Mouse (Mus musculus): ENCODE measurements around the gene Xrcc5.

- TF ChIP-seq POLR2A (IDR thresholded peaks at IDR 0.05; ENCODE audit: low read depth, low read length), result no peak
- TF ChIP-seq CTCF (IDR thresholded peaks at IDR 0.05; ENCODE audit: borderline replicate concordance, insufficient read depth, low read length), result peak; percentile 65; the same call in 1 of the 2 replicates
Measured at GRCm38 (mm10) chr1:72306679-72307181, 491 bp upstream of the Xrcc5 start.
